Mouse (Mus musculus) CH12.LX (cell line): ENCODE data around the gene Chchd5.
A peak's percentile ranks its signal among the peaks of the same experiment; 100 is the strongest.

Experiments
- CTCF ChIP-seq, 2 experiments: IDR thresholded peaks in 1 of 2; conservative IDR thresholded peaks in 1 of 2; 2 replicates each; pipeline ENCODE4 v1.5.1; 2011 to 2012; ENCODE audit warnings: low read depth in 2 of 2, low read length in 2 of 2, improper control_type of control experiment in 1 of 2, inconsistent platforms in 1 of 2, mild to moderate bottlenecking in 1 of 2, moderate library complexity in 1 of 2
- MAX ChIP-seq: IDR thresholded peaks from 2 replicates; pipeline ENCODE4 v1.6.1; 2011; ENCODE audit warnings: low read length, improper control_type of control experiment
- MYC ChIP-seq: IDR thresholded peaks from 2 replicates; pipeline ENCODE4 v1.6.1; 2011; ENCODE audit warnings: low read depth, mild to moderate bottlenecking, improper control_type of control experiment, low read length
- POLR2A ChIP-seq: IDR thresholded peaks from 2 replicates; pipeline ENCODE4 v1.6.1; 2011; ENCODE audit warnings: low read depth, mild to moderate bottlenecking, improper control_type of control experiment, low read length

- TF ChIP-seq POLR2A (no peak), MYC (no peak), MAX (no peak), CTCF (conservative IDR thresholded peaks at IDR 0.05 in 1 of 2, IDR thresholded peaks at IDR 0.05 in 1 of 2; ENCODE audit: low read depth in 2 of 2, low read length in 2 of 2) (peak in 1 of 2 experiments; percentile 34; a peak in 2 of 4 replicates)
Observed at GRCm38 (mm10) chr2:129093926-129094724, 35.4 kb upstream of the Chchd5 start.
